Mouse (Mus musculus) G1E (cell line): ENCODE measurements around the gene Mrgprd.

Experiments used
- CTCF ChIP-seq: IDR thresholded peaks from 2 replicates; pipeline ENCODE4 v1.5.1; 2012; ENCODE audit warnings: low read depth, low read length, inconsistent platforms, mixed read lengths
- GATA1 ChIP-seq: IDR thresholded peaks from 2 replicates; pipeline ENCODE4 v1.6.1; 2012; ENCODE audit warnings: borderline replicate concordance, low read length, inconsistent platforms, mixed read lengths
- GATA2 ChIP-seq: IDR thresholded peaks from 2 replicates; pipeline ENCODE4 v1.6.1; 2012; ENCODE audit warnings: low read depth, low read length, inconsistent platforms, borderline replicate concordance
- TAL1 ChIP-seq: conservative IDR thresholded peaks from 2 replicates; pipeline ENCODE4 v1.6.1; 2012; ENCODE audit warnings: low read depth, low read length, inconsistent platforms, mixed read lengths

DNA sequence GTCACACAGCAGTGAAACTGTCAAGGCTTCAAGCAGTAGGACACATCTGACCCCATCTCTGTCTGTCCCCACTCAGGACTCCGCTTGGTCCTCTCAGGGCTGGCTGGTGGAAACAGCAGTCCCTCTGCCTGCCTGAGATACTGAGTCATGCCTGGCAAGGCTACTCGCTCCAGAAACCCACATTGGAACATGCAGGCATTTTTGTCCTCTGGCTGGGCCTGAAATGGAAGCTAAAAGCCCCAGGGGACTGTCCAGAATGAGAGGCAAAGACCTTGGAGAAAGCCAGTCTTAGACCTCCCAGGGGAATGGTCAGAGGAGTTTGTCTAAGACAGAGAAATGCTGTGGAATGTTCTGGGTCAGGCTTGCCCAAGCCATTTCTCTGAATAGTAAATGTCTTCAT lies 48.6 kb upstream of the Mrgprd start:
- TF ChIP-seq CTCF (no peak), TAL1 (no peak), GATA1 (no peak), GATA2 (no peak)
